Mouse (Mus musculus) thymus, adult 2 months (tissue): ENCODE data around the gene Sorbs1. TPM values are rescaled to one million over a fixed set of nuclear protein-coding genes. Genes with fewer than 3 reads are reported as not detected.

Experiments used
- DNase-seq: peaks from one replicate; pipeline ENCODE4 v3.0.0; 2021
- H3K27ac ChIP-seq: fragments of 200-500 bp; 2 replicates; pipeline ENCODE4 v1.5.1; 2012; ENCODE audit warnings: low read length, control low read depth; ENCODE audit not compliant: control insufficient read depth, insufficient read depth
- H3K27me3 ChIP-seq: fragments of 200-500 bp; 2 replicates; pipeline ENCODE4 v1.6.1; 2012; ENCODE audit warnings: mild to moderate bottlenecking, low read length, moderate library complexity, mixed read lengths; ENCODE audit not compliant: control insufficient read depth, insufficient read depth
- H3K36me3 ChIP-seq: fragments of 200-500 bp; 2 replicates; pipeline ENCODE4 v1.6.1; 2012; ENCODE audit warnings: mild to moderate bottlenecking, low read length, moderate library complexity; ENCODE audit not compliant: control insufficient read depth, insufficient read depth
- H3K4me1 ChIP-seq: fragments of 200-500 bp; replicated peaks from 2 replicates; pipeline ENCODE4 v1.6.1; 2012; ENCODE audit warnings: low read length; ENCODE audit not compliant: control insufficient read depth, insufficient read depth
- H3K4me3 ChIP-seq: fragments of 200-500 bp; 2 replicates; pipeline ENCODE4 v1.5.1; 2012; ENCODE audit warnings: mild to moderate bottlenecking, low read length, control low read depth, moderate library complexity; ENCODE audit not compliant: control insufficient read depth, insufficient read depth
- CTCF ChIP-seq: fragments of 200-500 bp; IDR thresholded peaks from 2 replicates; pipeline ENCODE4 v1.5.1; 2012; ENCODE audit warnings: mild to moderate bottlenecking, control low read depth, low read length, moderate library complexity, borderline replicate concordance; ENCODE audit not compliant: control insufficient read depth, poor library complexity, insufficient read depth; ENCODE audit errors: extremely low read depth
- POLR2A ChIP-seq: fragments of 200-500 bp; IDR thresholded peaks from 2 replicates; pipeline ENCODE4 v1.6.1; 2012; ENCODE audit warnings: mild to moderate bottlenecking, low read length, control low read depth, moderate library complexity; ENCODE audit not compliant: control insufficient read depth, poor library complexity, insufficient read depth; ENCODE audit errors: extremely low read depth
- WGBS: fragments of 180-500 bp; shearing (Covaris S2); methylation state at CpG from one replicate; pipeline ENCODE4 v1.1.7; 2018; 5-methylcytosine and 5-hydroxymethylcytosine counted together
- polyA plus RNA-seq: library from polyadenylated mRNA; depleted of rRNA; stranded (reverse); fragments of >200 nt; gene quantifications from 2 replicates; pipeline ENCODE4 v1.2.3, GENCODE M21; 2012

Sorbs1 gene
- polyA plus RNA-seq, 1 experiment: 14.0 TPM

- no peak for DNase-seq
- Histone ChIP-seq H3K4me1 (no peaks in the 10 kb centered on the region), H3K27me3 (no peaks in the 10 kb centered on the region), H3K36me3 (no peaks in the 10 kb centered on the region), H3K4me3 (no peak overlapping the region), H3K27ac (no peak overlapping the region)
- TF ChIP-seq POLR2A (no peak), CTCF (no peak)
- 86% methylated on average over 6 of the region's 6 CpGs for WGBS
These were observed 181.7 kb downstream of the Sorbs1 start for GRCm38 (mm10) chr19:40331846-40332245.

- no peak for DNase-seq
- no peaks in the 10 kb centered on the region for H3K4me1 ChIP-seq
- H3K27ac ChIP-seq: no peak overlapping the region
- TF ChIP-seq CTCF: no peak
- TF ChIP-seq POLR2A: no peak
- WGBS: 97% methylated on average over 21 of the region's 21 CpGs
- H3K27me3 ChIP-seq: no peaks in the 10 kb centered on the region
- H3K4me3 ChIP-seq: no peak overlapping the region
- no peaks in the 10 kb centered on the region for H3K36me3 ChIP-seq
These were observed 187.5 kb downstream of the Sorbs1 start for GRCm38 (mm10) chr19:40326126-40326525.

- no peak for TF ChIP-seq CTCF
- TF ChIP-seq POLR2A: no peak
- Histone ChIP-seq H3K4me1 (no peaks in the 10 kb centered on the region), H3K36me3 (no peaks in the 10 kb centered on the region), H3K27ac (no peak overlapping the region), H3K4me3 (no peak overlapping the region), H3K27me3 (no peaks in the 10 kb centered on the region)
- no peak for DNase-seq
- 95% methylated on average over 8 of the region's 8 CpGs for WGBS
These were observed 188.2 kb downstream of the Sorbs1 start for GRCm38 (mm10) chr19:40325381-40325780.

- Histone ChIP-seq H3K27ac (no peak overlapping the region), H3K4me1 (no peaks in the 10 kb centered on the region), H3K4me3 (no peak overlapping the region), H3K36me3 (no peaks in the 10 kb centered on the region), H3K27me3 (no peaks in the 10 kb centered on the region)
- 94% methylated on average over 3 of the region's 3 CpGs for WGBS
- DNase-seq: no peak
- no peak for TF ChIP-seq CTCF
- no peak for TF ChIP-seq POLR2A
These were observed 191.4 kb downstream of the Sorbs1 start for GRCm38 (mm10) chr19:40322226-40322625.

- no peak for DNase-seq
- H3K4me1 ChIP-seq: no peaks in the 10 kb centered on the region
- H3K4me3 ChIP-seq: no peak overlapping the region
- no peak overlapping the region for H3K27ac ChIP-seq
- no peaks in the 10 kb centered on the region for H3K27me3 ChIP-seq
- H3K36me3 ChIP-seq: no peaks in the 10 kb centered on the region
- WGBS: 87% methylated on average over 3 of the region's 3 CpGs
- TF ChIP-seq CTCF: no peak
- no peak for TF ChIP-seq POLR2A
These were observed 194.4 kb downstream of the Sorbs1 start for GRCm38 (mm10) chr19:40319199-40319598.

- WGBS: 97% methylated on average over 6 of the region's 6 CpGs
- no peak for DNase-seq
- H3K36me3 ChIP-seq: no peaks in the 10 kb centered on the region
- H3K27me3 ChIP-seq: no peaks in the 10 kb centered on the region
- H3K4me3 ChIP-seq: no peak overlapping the region
- H3K4me1 ChIP-seq: no peaks in the 10 kb centered on the region
- TF ChIP-seq POLR2A (no peak), CTCF (no peak)
- H3K27ac ChIP-seq: no peak overlapping the region
These were observed 195.1 kb downstream of the Sorbs1 start for GRCm38 (mm10) chr19:40318511-40318910.

GRCm38 (mm10) chr19:40317001-40317400 lies 196.6 kb downstream of the Sorbs1 start:
- H3K36me3 ChIP-seq: no peaks in the 10 kb centered on the region
- no peaks in the 10 kb centered on the region for H3K4me1 ChIP-seq
- no peak overlapping the region for H3K27ac ChIP-seq
- WGBS: 90% methylated on average over 4 of the region's 4 CpGs
- no peak for TF ChIP-seq CTCF
- TF ChIP-seq POLR2A: no peak
- no peak for DNase-seq
- no peaks in the 10 kb centered on the region for H3K27me3 ChIP-seq
- H3K4me3 ChIP-seq: no peak overlapping the region
